In the genomic region with DNA sequence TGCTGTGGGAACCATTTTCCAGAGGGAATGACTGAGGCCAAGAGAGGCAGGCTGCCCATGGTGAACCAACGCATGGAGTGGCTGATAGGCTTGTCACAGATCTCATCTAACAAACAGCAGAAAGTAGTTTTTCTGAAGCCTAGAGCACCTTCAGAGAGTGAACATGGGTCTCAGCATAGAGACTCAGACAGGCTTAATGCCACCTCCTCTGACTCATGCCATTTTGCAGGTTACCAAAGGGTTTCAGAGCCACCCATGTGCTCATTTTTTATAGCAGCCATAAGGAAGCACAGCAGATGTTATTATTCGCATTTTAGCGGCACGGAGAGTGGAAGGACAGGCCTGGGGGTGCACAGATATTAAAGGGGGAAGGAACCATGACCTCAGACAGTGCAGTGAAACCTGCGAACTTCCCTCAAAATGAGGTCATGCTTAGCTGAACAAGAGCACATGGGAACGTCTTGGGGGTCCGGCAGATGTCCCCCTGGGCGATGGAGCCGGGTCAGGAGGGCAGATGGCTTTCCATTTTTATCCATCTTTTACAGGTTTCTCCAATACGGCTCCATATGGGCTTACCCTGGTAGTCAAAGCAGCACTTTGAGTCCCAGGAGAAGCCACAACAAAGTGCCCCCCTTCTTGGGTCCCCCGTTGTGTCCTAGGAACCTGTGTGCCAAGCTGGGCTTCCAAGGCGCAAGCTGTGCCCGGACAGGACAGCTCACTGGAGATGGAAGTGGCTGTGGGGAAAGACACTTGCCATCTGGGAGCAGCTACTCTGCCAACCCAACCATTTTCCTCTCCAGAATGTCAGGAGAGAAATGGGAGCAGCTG, we compare ENCODE assay signal across 11 mouse cellular contexts.
A peak's percentile ranks its signal among the peaks of the same experiment; 100 is the strongest.
DNase-seq lines count a peak whose midpoint lies in the region; ATAC-seq lines count a peak whose summit lies in the region.
"Had no signal": no experiment of that assay in that cellular context is flagged by ENCODE, and none has a peak within 500 bp of the region (broad histone marks: within the 10 kb centered on the region; RNA-seq: fewer than 3 reads in every experiment).

No protein-coding gene starts in this region.

- intact Hi-C loops in heart, postnatal 36 days (cut with DNase I), result no loop called here

- no peaks in the 10 kb centered on the region for H3K9me3 ChIP-seq in heart, embryonic 10.5 days
- no peaks in the 10 kb centered on the region for H3K9me3 ChIP-seq in neural tube, embryonic 13.5 days

- no peak overlapping the region for H3K4me3 ChIP-seq in heart, embryonic 10.5 days
- H3K4me3 ChIP-seq in neural tube, embryonic 13.5 days, result no peak overlapping the region

- H3K9ac ChIP-seq in neural tube, embryonic 13.5 days, result no peak overlapping the region

- peaks cover 25% of the 10 kb centered on the region for H3K4me1 ChIP-seq in heart, embryonic 10.5 days
- peaks cover 8% of the 10 kb centered on the region for H3K4me1 ChIP-seq in neural tube, embryonic 13.5 days (replicated peaks)

- peak; percentile 19 for ATAC-seq in neural tube, embryonic 13.5 days (ENCODE audit: low read depth)
- ATAC-seq in common myeloid progenitor, adult 5-6 weeks (replicated peaks; ENCODE audit: low read depth, poor library complexity, severe bottlenecking), result peak; percentile 57
- ATAC-seq in megakaryocyte progenitor cell, adult 5-6 weeks (replicated peaks; ENCODE audit: poor library complexity), result peak; percentile 61
- ATAC-seq: Patski had no signal

- H3K36me3 ChIP-seq in heart, embryonic 10.5 days, result no peaks in the 10 kb centered on the region
- H3K36me3 ChIP-seq in neural tube, embryonic 13.5 days, result no peaks in the 10 kb centered on the region

- H3K27me3 ChIP-seq in heart, embryonic 10.5 days (ENCODE audit: insufficient read depth, poor library complexity, severe bottlenecking), result peaks cover 9% of the 10 kb centered on the region; the same call in 1 of the 2 replicates
- H3K27me3 ChIP-seq in neural tube, embryonic 13.5 days, result no peaks in the 10 kb centered on the region
- H3K27me3 ChIP-seq: Patski had no signal

- H3K4me2 ChIP-seq in neural tube, embryonic 13.5 days, result no peak overlapping the region

- H3K27ac ChIP-seq in heart, embryonic 10.5 days, result 0 out of 2 replicates have a peak overlapping the region, but pooled peaks have one; percentile 22
- H3K27ac ChIP-seq in neural tube, embryonic 13.5 days (replicated peaks), result no peak overlapping the region

- 81% methylated on average over 13 of the region's 13 CpGs for WGBS in heart, embryonic 10.5 days
- 72% methylated on average over 13 of the region's 13 CpGs for WGBS in neural tube, embryonic 13.5 days

- DNase-seq in heart, embryonic 10.5 days (ENCODE audit: low spot score), result no peak
- no peak for DNase-seq in heart, postnatal 36 days
- DNase-seq in neural tube, embryonic 10.5 days (ENCODE audit: extremely low spot score, low spot score), result no peak
- no peak for DNase-seq in left cerebral cortex, adult 8-10 months (ENCODE audit: low spot score in 2 of 2)
- DNase-seq in lung, postnatal 25 days (ENCODE audit: low spot score), result no peak
- DNase-seq: kidney, adult 18-20 months; lung, postnatal 10 days had no signal
